Mouse (Mus musculus): ENCODE data around the gene Jakmip3. TPM values are rescaled to one million over a fixed set of nuclear protein-coding genes. Genes with fewer than 3 reads are reported as not detected.

The Jakmip3 gene
- polyA plus RNA-seq, 1 experiment from 2014 or later, result 0.15 TPM

DNA sequence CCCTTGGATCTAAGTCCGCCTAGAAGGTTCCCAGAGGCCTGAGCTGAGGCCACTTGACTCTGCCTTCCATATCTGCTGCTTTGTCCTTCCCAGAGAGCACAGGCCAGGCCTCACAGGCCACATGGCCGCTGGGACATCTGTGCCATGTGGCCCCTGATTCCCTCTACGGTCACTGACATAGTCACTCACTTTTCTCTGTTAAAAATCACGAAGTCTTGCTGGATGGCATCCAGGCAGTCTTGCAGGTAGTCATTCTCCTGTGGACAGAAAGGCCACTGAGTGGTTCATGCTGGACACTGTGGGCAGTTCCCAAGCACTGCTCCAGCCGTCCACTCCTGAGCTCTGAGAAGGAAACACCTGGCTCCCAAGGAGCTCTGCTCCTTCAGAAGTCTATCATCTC, 164.5 kb downstream of the Jakmip3 start:
- Histone ChIP-seq H3K4me2 (ENCODE audit: low read depth, low read length) (no peak overlapping the region), H3K4me1 (ENCODE audit: control insufficient read depth, insufficient read depth, low read length) (no peaks in the 10 kb centered on the region), H3K9ac (ENCODE audit: low read length) (no peak overlapping the region), H3K36me3 (ENCODE audit: control insufficient read depth, insufficient read depth, low read length) (no peaks in the 10 kb centered on the region), H3K4me3 (replicated peaks; ENCODE audit: low read length) (no peak overlapping the region), H3K27ac (ENCODE audit: low read length) (no peak overlapping the region), H3K27me3 (ENCODE audit: control insufficient read depth, insufficient read depth, low read length) (no peaks in the 10 kb centered on the region), H3K9me3 (replicated peaks; ENCODE audit: control insufficient read depth, low read length) (no peaks in the 10 kb centered on the region)
- 79% methylated on average over 5 of the region's 5 CpGs for WGBS
- no peak for ATAC-seq (ENCODE audit: insufficient read depth, low FRiP score)

DNA sequence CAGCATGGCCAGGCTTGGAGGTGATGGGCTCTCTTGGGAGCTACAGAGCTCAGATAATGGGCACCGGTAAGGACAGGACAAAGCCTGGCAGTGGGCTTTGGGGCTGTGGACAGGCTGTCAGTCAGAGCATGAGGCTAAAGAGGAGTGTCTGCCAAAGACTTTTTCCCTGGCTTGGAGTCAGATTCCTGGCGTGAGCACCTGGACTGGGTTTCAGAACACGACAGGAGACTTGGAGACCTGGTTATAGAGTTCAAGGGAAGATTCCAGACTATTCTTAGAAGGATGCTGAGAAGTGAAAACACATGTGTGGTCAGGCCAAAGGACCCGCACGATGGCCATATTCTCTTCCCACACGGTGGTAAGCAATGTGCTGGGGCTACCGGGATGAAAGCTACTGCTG, 165.2 kb downstream of the Jakmip3 start:
- no peak for ATAC-seq (ENCODE audit: insufficient read depth, low FRiP score)
- no peaks in the 10 kb centered on the region for H3K4me1 ChIP-seq (ENCODE audit: control insufficient read depth, insufficient read depth, low read length)

DNA sequence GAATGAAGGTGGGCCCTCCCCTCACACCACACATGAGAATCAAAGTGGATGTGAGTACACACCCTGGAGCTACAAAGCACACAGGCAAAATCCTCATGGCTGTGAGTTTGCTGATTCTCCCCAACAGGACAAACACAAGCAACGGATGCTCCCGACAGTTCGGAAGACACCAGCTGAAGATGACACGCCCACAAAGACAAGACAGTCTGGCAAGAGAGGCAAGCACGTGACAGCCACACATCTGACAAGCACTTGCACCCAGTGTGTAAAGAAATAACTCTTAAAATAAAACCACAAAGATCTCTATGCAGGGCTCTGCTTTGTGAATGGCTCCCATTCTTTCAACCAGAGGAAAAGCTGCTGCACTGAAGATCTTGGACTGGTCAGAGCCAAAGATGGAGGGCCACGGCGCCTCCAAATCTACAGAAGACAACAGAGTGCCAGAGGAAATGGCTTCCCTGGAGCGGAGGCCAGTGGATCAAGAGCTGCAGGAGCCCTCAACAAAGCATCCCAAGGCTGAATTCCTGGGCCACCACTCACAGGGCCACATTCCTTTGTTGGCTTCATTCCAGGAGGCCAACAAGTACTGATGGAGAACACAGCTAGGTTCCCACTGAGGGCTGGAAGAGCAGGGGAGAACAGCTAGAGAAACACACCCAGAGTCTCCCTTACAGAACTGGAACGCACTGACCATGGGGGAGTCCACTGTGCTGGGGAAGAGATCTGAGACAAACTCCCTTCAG, 167.5 kb downstream of the Jakmip3 start:
- Histone ChIP-seq H3K9ac (ENCODE audit: low read length) (no peak overlapping the region), H3K9me3 (replicated peaks; ENCODE audit: control insufficient read depth, low read length) (no peaks in the 10 kb centered on the region), H3K27ac (ENCODE audit: low read length) (no peak overlapping the region), H3K36me3 (ENCODE audit: control insufficient read depth, insufficient read depth, low read length) (no peaks in the 10 kb centered on the region), H3K4me2 (ENCODE audit: low read depth, low read length) (no peak overlapping the region), H3K4me1 (ENCODE audit: control insufficient read depth, insufficient read depth, low read length) (no peaks in the 10 kb centered on the region), H3K4me3 (replicated peaks; ENCODE audit: low read length) (no peak overlapping the region), H3K27me3 (ENCODE audit: control insufficient read depth, insufficient read depth, low read length) (no peaks in the 10 kb centered on the region)
- ATAC-seq (ENCODE audit: insufficient read depth, low FRiP score), result no peak
- 83% methylated on average over 9 of the region's 9 CpGs for WGBS

More for the DNA sequence above, 165.2 kb downstream of the Jakmip3 start:
- 87% methylated on average over 7 of the region's 7 CpGs for WGBS
- Histone ChIP-seq H3K4me2 (ENCODE audit: low read depth, low read length) (no peak overlapping the region), H3K4me3 (replicated peaks; ENCODE audit: low read length) (no peak overlapping the region), H3K9ac (ENCODE audit: low read length) (no peak overlapping the region), H3K9me3 (replicated peaks; ENCODE audit: control insufficient read depth, low read length) (no peaks in the 10 kb centered on the region), H3K27ac (ENCODE audit: low read length) (no peak overlapping the region), H3K27me3 (ENCODE audit: control insufficient read depth, insufficient read depth, low read length) (no peaks in the 10 kb centered on the region), H3K36me3 (ENCODE audit: control insufficient read depth, insufficient read depth, low read length) (no peaks in the 10 kb centered on the region)

DNA sequence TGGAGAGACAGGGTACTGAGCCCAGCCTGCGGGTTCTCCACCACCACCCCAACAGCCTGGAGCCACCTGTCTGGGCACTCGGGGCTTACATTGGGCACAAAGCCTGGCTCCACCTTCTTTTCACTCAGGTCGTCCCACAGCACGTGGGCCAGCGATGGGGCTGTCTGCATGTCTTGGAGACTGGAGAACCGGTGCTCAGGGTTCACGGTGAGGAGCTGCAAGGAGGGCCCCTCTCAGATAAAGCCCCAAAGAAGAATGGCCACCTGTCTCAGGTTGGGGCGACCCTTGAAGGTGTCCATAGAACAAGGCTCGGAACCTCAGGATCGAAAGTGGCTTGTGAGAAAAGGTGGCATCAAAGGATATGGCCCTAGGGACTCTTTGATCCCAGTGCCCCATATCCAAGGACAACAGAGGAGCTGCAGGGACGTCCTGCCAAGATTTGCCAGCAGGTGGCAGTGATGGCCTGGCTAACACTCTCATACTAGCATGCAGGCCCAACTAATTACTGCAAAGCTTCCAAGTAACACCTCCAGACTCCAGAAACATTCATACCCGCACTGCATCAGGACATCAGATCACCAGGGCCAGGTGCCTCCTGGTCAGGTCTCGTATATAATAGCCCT, 178.7 kb downstream of the Jakmip3 start:
- Histone ChIP-seq H3K27me3 (ENCODE audit: control insufficient read depth, insufficient read depth, low read length) (no peaks in the 10 kb centered on the region), H3K9ac (ENCODE audit: low read length) (no peak overlapping the region), H3K4me1 (ENCODE audit: control insufficient read depth, insufficient read depth, low read length) (no peaks in the 10 kb centered on the region), H3K4me3 (replicated peaks; ENCODE audit: low read length) (no peak overlapping the region), H3K36me3 (ENCODE audit: control insufficient read depth, insufficient read depth, low read length) (no peaks in the 10 kb centered on the region), H3K27ac (ENCODE audit: low read length) (no peak overlapping the region), H3K9me3 (replicated peaks; ENCODE audit: control insufficient read depth, low read length) (no peaks in the 10 kb centered on the region), H3K4me2 (ENCODE audit: low read depth, low read length) (no peak overlapping the region)
- WGBS, result 41% methylated on average over 13 of the region's 13 CpGs
- ATAC-seq (ENCODE audit: insufficient read depth, low FRiP score), result 0 out of 2 replicates have a peak, but pooled peaks have one; percentile 10

DNA sequence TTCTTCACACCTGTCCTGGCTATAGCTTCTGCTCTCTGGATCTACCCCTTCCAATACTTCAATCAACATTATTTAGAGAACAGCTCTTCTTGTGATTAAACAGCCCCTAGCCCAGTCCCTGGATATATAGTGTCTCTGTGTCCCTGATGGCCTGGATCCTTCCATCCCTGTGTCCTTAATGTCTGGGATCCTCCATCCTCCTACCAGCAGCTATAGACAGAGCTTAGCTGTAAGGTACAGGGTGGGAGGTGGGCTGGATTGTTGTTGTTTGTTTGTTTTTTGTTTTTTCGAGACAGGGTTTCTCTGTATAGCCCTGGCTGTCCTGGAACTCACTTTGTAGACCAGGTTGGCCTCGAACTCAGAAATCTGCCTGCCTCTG, 179.2 kb downstream of the Jakmip3 start:
- H3K4me1 ChIP-seq (ENCODE audit: control insufficient read depth, insufficient read depth, low read length), result no peaks in the 10 kb centered on the region
- ATAC-seq (ENCODE audit: insufficient read depth, low FRiP score), result no peak
- no peak overlapping the region for H3K4me2 ChIP-seq (ENCODE audit: low read depth, low read length)
- no peak overlapping the region for H3K9ac ChIP-seq (ENCODE audit: low read length)
- no peaks in the 10 kb centered on the region for H3K27me3 ChIP-seq (ENCODE audit: control insufficient read depth, insufficient read depth, low read length)
- no peaks in the 10 kb centered on the region for H3K36me3 ChIP-seq (ENCODE audit: control insufficient read depth, insufficient read depth, low read length)
- no peaks in the 10 kb centered on the region for H3K9me3 ChIP-seq (replicated peaks; ENCODE audit: control insufficient read depth, low read length)
- WGBS, result 53% methylated on average over 2 of the region's 2 CpGs
- no peak overlapping the region for H3K27ac ChIP-seq (ENCODE audit: low read length)
- H3K4me3 ChIP-seq (replicated peaks; ENCODE audit: low read length), result no peak overlapping the region

DNA sequence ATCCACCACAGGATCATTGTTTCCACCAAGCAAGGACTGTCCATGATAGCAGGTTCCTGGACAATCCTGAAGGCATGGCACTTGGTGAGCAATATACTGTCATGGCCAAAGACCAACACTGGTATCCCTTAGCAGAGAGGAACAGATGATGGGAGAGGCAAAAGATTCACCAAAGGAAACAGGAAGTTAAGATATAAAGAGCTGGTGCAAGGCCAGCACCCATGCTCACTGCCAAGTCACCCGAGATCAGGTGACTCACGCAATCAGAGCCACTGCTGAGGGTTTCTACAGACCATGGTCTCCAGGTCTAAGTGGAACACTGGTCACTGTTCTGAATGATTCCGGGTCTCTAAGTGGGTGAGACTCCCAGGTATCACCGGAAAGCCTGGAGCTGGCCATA, 185.4 kb downstream of the Jakmip3 start:
- no peaks in the 10 kb centered on the region for H3K27me3 ChIP-seq (ENCODE audit: control insufficient read depth, insufficient read depth, low read length)
- H3K9ac ChIP-seq (ENCODE audit: low read length), result no peak overlapping the region
- H3K4me2 ChIP-seq (ENCODE audit: low read depth, low read length), result no peak overlapping the region
- H3K9me3 ChIP-seq (replicated peaks; ENCODE audit: control insufficient read depth, low read length), result no peaks in the 10 kb centered on the region
- H3K27ac ChIP-seq (ENCODE audit: low read length), result no peak overlapping the region
- H3K4me3 ChIP-seq (replicated peaks; ENCODE audit: low read length), result no peak overlapping the region
- H3K36me3 ChIP-seq (ENCODE audit: control insufficient read depth, insufficient read depth, low read length), result no peaks in the 10 kb centered on the region
- H3K4me1 ChIP-seq (ENCODE audit: control insufficient read depth, insufficient read depth, low read length), result no peaks in the 10 kb centered on the region
- ATAC-seq (ENCODE audit: insufficient read depth, low FRiP score), result no peak
- WGBS, result 82% methylated on average over 4 of the region's 4 CpGs

DNA sequence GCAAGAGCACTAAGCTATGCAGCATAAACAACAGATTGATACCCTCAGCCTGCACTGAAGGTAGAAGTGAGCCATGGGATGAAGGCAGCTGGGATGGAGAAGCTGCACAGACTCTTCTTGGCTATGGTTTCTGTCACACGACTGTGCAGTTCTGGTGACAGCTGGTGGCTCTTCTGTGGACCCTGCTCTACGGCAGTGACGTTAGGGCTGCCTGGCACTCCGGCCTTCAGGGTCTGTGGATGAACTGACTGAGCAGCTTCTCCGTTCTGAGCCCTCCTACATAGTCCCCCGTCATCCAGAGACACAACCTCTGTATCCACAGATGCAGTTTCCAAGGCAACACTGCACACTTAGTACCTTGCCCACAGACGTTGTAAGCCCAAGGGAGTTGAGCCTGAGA, 186.0 kb downstream of the Jakmip3 start:
- H3K27me3 ChIP-seq (ENCODE audit: control insufficient read depth, insufficient read depth, low read length), result no peaks in the 10 kb centered on the region
- ATAC-seq (ENCODE audit: insufficient read depth, low FRiP score), result no peak
- no peaks in the 10 kb centered on the region for H3K36me3 ChIP-seq (ENCODE audit: control insufficient read depth, insufficient read depth, low read length)
- H3K4me3 ChIP-seq (replicated peaks; ENCODE audit: low read length), result no peak overlapping the region
- WGBS, result 75% methylated on average over 7 of the region's 7 CpGs
- H3K9ac ChIP-seq (ENCODE audit: low read length), result no peak overlapping the region
- no peaks in the 10 kb centered on the region for H3K9me3 ChIP-seq (replicated peaks; ENCODE audit: control insufficient read depth, low read length)
- no peaks in the 10 kb centered on the region for H3K4me1 ChIP-seq (ENCODE audit: control insufficient read depth, insufficient read depth, low read length)
- no peak overlapping the region for H3K27ac ChIP-seq (ENCODE audit: low read length)
- H3K4me2 ChIP-seq (ENCODE audit: low read depth, low read length), result no peak overlapping the region

DNA sequence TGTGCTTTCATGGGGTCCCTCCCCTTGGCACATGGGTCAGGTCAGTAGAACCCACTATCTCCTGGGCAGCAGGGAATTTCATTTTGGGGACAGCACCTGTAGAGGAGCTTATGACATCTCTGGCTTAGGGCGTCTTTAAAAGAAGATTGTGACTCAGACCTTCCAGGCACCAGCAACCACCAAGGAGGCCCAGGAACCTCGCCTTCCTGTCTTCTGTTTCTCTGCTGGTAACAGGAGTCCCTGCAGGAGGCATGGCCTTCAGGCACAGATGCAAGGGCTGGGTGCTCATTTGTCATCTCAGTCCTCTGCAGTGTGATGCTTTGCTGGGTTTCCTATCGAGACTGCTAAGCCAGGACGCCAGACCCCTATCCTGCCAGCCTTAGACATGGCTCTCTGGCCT, 188.5 kb downstream of the Jakmip3 start:
- H3K27me3 ChIP-seq (ENCODE audit: control insufficient read depth, insufficient read depth, low read length), result no peaks in the 10 kb centered on the region
- WGBS, result 65% methylated on average over 4 of the region's 4 CpGs
- ATAC-seq (ENCODE audit: insufficient read depth, low FRiP score), result no peak
- no peaks in the 10 kb centered on the region for H3K36me3 ChIP-seq (ENCODE audit: control insufficient read depth, insufficient read depth, low read length)
- no peaks in the 10 kb centered on the region for H3K4me1 ChIP-seq (ENCODE audit: control insufficient read depth, insufficient read depth, low read length)
- H3K27ac ChIP-seq (ENCODE audit: low read length), result no peak overlapping the region
- no peak overlapping the region for H3K4me3 ChIP-seq (replicated peaks; ENCODE audit: low read length)
- no peaks in the 10 kb centered on the region for H3K9me3 ChIP-seq (replicated peaks; ENCODE audit: control insufficient read depth, low read length)
- H3K4me2 ChIP-seq (ENCODE audit: low read depth, low read length), result no peak overlapping the region
- H3K9ac ChIP-seq (ENCODE audit: low read length), result no peak overlapping the region

DNA sequence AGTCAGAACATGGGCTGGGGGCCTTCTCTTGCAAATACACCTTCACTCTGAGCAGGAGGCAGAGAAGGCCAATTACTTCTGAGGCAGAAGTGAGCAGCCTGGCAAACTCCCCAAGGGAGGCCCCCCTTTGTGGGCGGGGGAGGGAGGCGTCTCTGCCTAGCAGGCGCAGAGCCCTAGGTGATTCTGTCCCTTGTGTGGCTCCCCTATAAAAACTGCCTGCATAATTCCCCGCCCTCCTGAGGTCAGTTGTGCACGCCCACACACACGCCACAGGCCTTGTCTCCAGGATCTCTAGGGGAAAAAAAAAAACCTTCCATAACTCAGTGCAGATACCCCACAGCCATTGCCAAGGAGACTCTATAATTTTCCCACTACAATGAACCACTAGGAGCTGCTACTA, 189.8 kb downstream of the Jakmip3 start:
- H3K36me3 ChIP-seq (ENCODE audit: control insufficient read depth, insufficient read depth, low read length), result no peaks in the 10 kb centered on the region
- H3K27ac ChIP-seq (ENCODE audit: low read length), result no peak overlapping the region
- no peaks in the 10 kb centered on the region for H3K27me3 ChIP-seq (ENCODE audit: control insufficient read depth, insufficient read depth, low read length)
- no peak for ATAC-seq (ENCODE audit: insufficient read depth, low FRiP score)
- no peak overlapping the region for H3K9ac ChIP-seq (ENCODE audit: low read length)
- H3K4me1 ChIP-seq (ENCODE audit: control insufficient read depth, insufficient read depth, low read length), result no peaks in the 10 kb centered on the region
- no peak overlapping the region for H3K4me3 ChIP-seq (replicated peaks; ENCODE audit: low read length)
- H3K4me2 ChIP-seq (ENCODE audit: low read depth, low read length), result no peak overlapping the region
- H3K9me3 ChIP-seq (replicated peaks; ENCODE audit: control insufficient read depth, low read length), result no peaks in the 10 kb centered on the region
- WGBS, result 29% methylated on average over 6 of the region's 6 CpGs

Data from stomach, embryonic 16.5 days (tissue).